Mouse (Mus musculus) ES-E14 (cell line): ENCODE data around the gene Tnik. TPM values are rescaled to one million over a fixed set of nuclear protein-coding genes. Genes with fewer than 3 reads are reported as not detected.

Source experiments
- DNase-seq: peaks from one replicate; pipeline ENCODE4 v3.0.0-alpha.2; 2013; ENCODE audit warnings: low read depth, low spot score
- H3K27ac ChIP-seq: 2 replicates; pipeline ENCODE4 v1.5.1; 2012; ENCODE audit warnings: low read depth, mild to moderate bottlenecking, low read length, moderate library complexity, mixed read lengths; ENCODE audit not compliant: poor library complexity, insufficient read depth, severe bottlenecking
- H3K36me3 ChIP-seq: 2 replicates; pipeline ENCODE4 v1.6.1; 2012; ENCODE audit warnings: mild to moderate bottlenecking, low read length, moderate library complexity, mixed read lengths; ENCODE audit not compliant: control insufficient read depth, poor library complexity, insufficient read depth, severe bottlenecking
- H3K4me1 ChIP-seq, 2 experiments: fragments of 150-350 bp in 1 of 2; sonication (generic) in 1 of 2; 2 replicates each; pipeline ENCODE4 v1.6.1; 2012; ENCODE audit warnings: low read length in 2 of 2, mild to moderate bottlenecking in 1 of 2, mixed read lengths in 1 of 2; ENCODE audit not compliant: control insufficient read depth in 2 of 2, insufficient read depth in 2 of 2, poor library complexity in 1 of 2
- H3K4me3 ChIP-seq, 2 experiments: fragments of 150-350 bp in 1 of 2; sonication (generic) in 1 of 2; 2 replicates each; pipeline ENCODE4 v1.5.1; 2012; ENCODE audit warnings: low read length in 2 of 2, low read depth in 1 of 2, mild to moderate bottlenecking in 1 of 2, mixed read lengths in 1 of 2; ENCODE audit not compliant: insufficient read depth in 1 of 2, poor library complexity in 1 of 2, severe bottlenecking in 1 of 2
- H3K9ac ChIP-seq: 2 replicates; pipeline ENCODE4 v1.6.1; 2012; ENCODE audit warnings: low read depth, mild to moderate bottlenecking, low read length, mixed read lengths; ENCODE audit not compliant: poor library complexity, insufficient read depth, severe bottlenecking
- H3K9me3 ChIP-seq: fragments of 150-350 bp; sonication (generic); 2 replicates; pipeline ENCODE4 v1.6.1; 2012; ENCODE audit warnings: low read depth, mild to moderate bottlenecking, low read length; ENCODE audit not compliant: control insufficient read depth, insufficient read depth
- CHD2 ChIP-seq: IDR thresholded peaks from 2 replicates; pipeline ENCODE4 v1.6.1; 2014; ENCODE audit warnings: mild to moderate bottlenecking, low read depth, low read length, inconsistent platforms
- HCFC1 ChIP-seq: IDR thresholded peaks from 2 replicates; pipeline ENCODE4 v1.6.1; 2012; ENCODE audit warnings: low read length, inconsistent platforms, borderline replicate concordance; ENCODE audit not compliant: insufficient read depth
- MAFK ChIP-seq: IDR thresholded peaks from 2 replicates; pipeline ENCODE4 v1.6.1; 2014; ENCODE audit warnings: mild to moderate bottlenecking, low read depth, low read length, inconsistent platforms; ENCODE audit not compliant: insufficient read depth
- ZC3H11A ChIP-seq: IDR thresholded peaks from 2 replicates; pipeline ENCODE4 v1.6.1; 2012; ENCODE audit warnings: low read depth, mild to moderate bottlenecking, inconsistent platforms, low read length, borderline replicate concordance
- ZNF384 ChIP-seq: IDR thresholded peaks from 2 replicates; pipeline ENCODE4 v1.6.1; 2012; ENCODE audit warnings: low read depth, low read length, inconsistent platforms
- in situ Hi-C, 2 experiments: fragments of 600-800 bp; cut with MboI; formaldehyde crosslinking; loops; one replicate each; pipeline ENCODE4 v1.15.1; 2025; ENCODE audit warnings: low sequenced_read_pairs in 2 of 2, inconsistent platforms in 1 of 2; ENCODE audit not compliant: unreplicated experiment in 2 of 2
- total RNA-seq: library from RNA; depleted of rRNA; stranded (reverse); fragments of 300-350 nt; gene quantifications from 2 replicates; pipeline ENCODE4 v1.2.3, GENCODE M21; 2012

Tnik gene
- total RNA-seq, 1 experiment = 2.6 TPM

- Histone ChIP-seq H3K9me3 (no peaks in the 10 kb centered on the region), H3K27ac (no peak overlapping the region; the same call in 1 of the 2 replicates), H3K4me3 (peak overlapping the region; percentile 17 to 45; a peak in 3 of 4 replicates), H3K9ac (no peak overlapping the region), H3K36me3 (no peaks in the 10 kb centered on the region), H3K4me1 (peaks cover 0 to 6% of the 10 kb centered on the region in 2 experiments; a peak in 1 of 4 replicates)
- TF ChIP-seq HCFC1 = no peak
- no peak for TF ChIP-seq MAFK
- TF ChIP-seq ZNF384 = no peak
- no peak for TF ChIP-seq CHD2
- TF ChIP-seq ZC3H11A = no peak
- DNase-seq = no peak
- in situ Hi-C loops = loop anchor here (25.0 kb wide), 1 partner anchor 369 kb away; no protein-coding TSS in a partner anchor
Observed at GRCm38 (mm10) chr3:28531294-28531956, 268.4 kb downstream of the Tnik start.

GRCm38 (mm10) chr3:28532666-28533065 lies 269.7 kb downstream of the Tnik start:
- TF ChIP-seq HCFC1 (no peak), ZC3H11A (no peak), MAFK (no peak)
- Histone ChIP-seq H3K4me1 (peaks cover 0 to 6% of the 10 kb centered on the region in 2 experiments; a peak in 1 of 4 replicates), H3K9ac (no peak overlapping the region), H3K4me3 (no peak overlapping the region), H3K36me3 (no peaks in the 10 kb centered on the region), H3K27ac (no peak overlapping the region), H3K9me3 (no peaks in the 10 kb centered on the region)
- in situ Hi-C loops = loop anchor here (25.0 kb wide), 1 partner anchor 370 kb away; no protein-coding TSS in a partner anchor
- no peak for DNase-seq

GRCm38 (mm10) chr3:28540121-28540520 lies 277.1 kb downstream of the Tnik start:
- H3K27ac ChIP-seq = no peak overlapping the region
- DNase-seq = no peak
- TF ChIP-seq MAFK = no peak
- TF ChIP-seq CHD2 = no peak
- TF ChIP-seq ZNF384 = no peak
- TF ChIP-seq ZC3H11A = no peak
- no peak for TF ChIP-seq HCFC1
- no peak overlapping the region for H3K9ac ChIP-seq
- no peaks in the 10 kb centered on the region for H3K9me3 ChIP-seq
- H3K4me3 ChIP-seq = no peak overlapping the region
- in situ Hi-C loops = loop anchor here (25.0 kb wide), 1 partner anchor 378 kb away; no protein-coding TSS in a partner anchor
- H3K4me1 ChIP-seq = no peaks in the 10 kb centered on the region
- no peaks in the 10 kb centered on the region for H3K36me3 ChIP-seq

GRCm38 (mm10) chr3:28542941-28543340 lies 279.9 kb downstream of the Tnik start:
- Histone ChIP-seq H3K9ac (no peak overlapping the region), H3K36me3 (no peaks in the 10 kb centered on the region), H3K27ac (no peak overlapping the region), H3K4me1 (no peaks in the 10 kb centered on the region), H3K9me3 (no peaks in the 10 kb centered on the region), H3K4me3 (no peak overlapping the region)
- in situ Hi-C loops = loop anchor here (25.0 kb wide), 1 partner anchor 381 kb away; no protein-coding TSS in a partner anchor
- TF ChIP-seq HCFC1 (no peak), ZC3H11A (no peak), MAFK (no peak), ZNF384 (no peak), CHD2 (no peak)
- no peak for DNase-seq
